Mouse (Mus musculus) bone marrow, adult 2 months (tissue): ENCODE measurements around the gene Plch2. TPM values are rescaled to one million over a fixed set of nuclear protein-coding genes. Genes with fewer than 3 reads are reported as not detected.

Experiments used
- H3K27ac ChIP-seq: fragments of 200-500 bp; 2 replicates; pipeline ENCODE4 v1.5.1; 2012; ENCODE audit warnings: low read depth, mild to moderate bottlenecking, control low read depth, inconsistent platforms, low read length; ENCODE audit not compliant: control insufficient read depth, poor library complexity, insufficient read depth
- H3K4me1 ChIP-seq: fragments of 200-500 bp; 2 replicates; pipeline ENCODE4 v1.6.1; 2011; ENCODE audit warnings: low read length; ENCODE audit not compliant: control insufficient read depth, insufficient read depth
- H3K4me3 ChIP-seq: fragments of 200-500 bp; replicated peaks from 2 replicates; pipeline ENCODE3; 2011; ENCODE audit warnings: mild to moderate bottlenecking, low read depth, low read length, control low read depth; ENCODE audit not compliant: control insufficient read depth
- CTCF ChIP-seq: fragments of 200-500 bp; IDR thresholded peaks from 2 replicates; pipeline ENCODE4 v1.5.1; 2011; ENCODE audit warnings: low read length, control low read depth; ENCODE audit not compliant: control insufficient read depth, insufficient read depth
- POLR2A ChIP-seq: fragments of 200-500 bp; IDR thresholded peaks from 2 replicates; pipeline ENCODE4 v1.6.1; 2011; ENCODE audit warnings: low read depth, mild to moderate bottlenecking, control low read depth, low read length, borderline replicate concordance; ENCODE audit not compliant: control insufficient read depth
- whole genome bisulfite sequencing: fragments of 180-500 bp; shearing (Covaris S2); methylation state at CpG from one replicate; pipeline ENCODE4 v1.1.7; 2018; 5-methylcytosine and 5-hydroxymethylcytosine counted together
- polyA plus RNA-seq: library from polyadenylated mRNA; stranded (reverse); fragments of >200 nt; gene quantifications from 2 replicates; pipeline ENCODE4 v1.2.4, GENCODE M21; 2011; ENCODE audit warnings: low replicate concordance; ENCODE audit not compliant: missing spikeins, insufficient read depth, insufficient read length

The Plch2 gene
- polyA plus RNA-seq, 1 experiment: not detected

- H3K4me3 ChIP-seq: no peak overlapping the region
- TF ChIP-seq CTCF (no peak), POLR2A (no peak)
- no peak overlapping the region for H3K27ac ChIP-seq
- no peaks in the 10 kb centered on the region for H3K4me1 ChIP-seq
- WGBS: 85% methylated on average over 3 of the region's 3 CpGs
Measured at GRCm38 (mm10) chr4:155005278-155005677, 51.3 kb downstream of the Plch2 start.

GRCm38 (mm10) chr4:154999379-154999778, 57.2 kb downstream of the Plch2 start:
- H3K27ac ChIP-seq: no peak overlapping the region
- H3K4me1 ChIP-seq: peaks cover 1% of the 10 kb centered on the region; the same call in 1 of the 2 replicates
- no peak overlapping the region for H3K4me3 ChIP-seq
- whole genome bisulfite sequencing: 14% methylated on average over 5 of the region's 5 CpGs
- no peak for TF ChIP-seq POLR2A
- no peak for TF ChIP-seq CTCF

- TF ChIP-seq POLR2A: no peak
- TF ChIP-seq CTCF: no peak
Measured at GRCm38 (mm10) chr4:154996572-154997154, 59.9 kb downstream of the Plch2 start.

GRCm38 (mm10) chr4:154994876-154995275, 61.7 kb downstream of the Plch2 start:
- WGBS: 77% methylated on average over 4 of the region's 4 CpGs
- TF ChIP-seq POLR2A (no peak), CTCF (no peak)
- Histone ChIP-seq H3K4me1 (peaks cover 1% of the 10 kb centered on the region; the same call in 1 of the 2 replicates), H3K27ac (no peak overlapping the region), H3K4me3 (no peak overlapping the region)

More at GRCm38 (mm10) chr4:154996572-154997154, 59.9 kb downstream of the Plch2 start:
- Histone ChIP-seq H3K4me1 (peaks cover 1% of the 10 kb centered on the region; the same call in 1 of the 2 replicates), H3K27ac (no peak overlapping the region), H3K4me3 (no peak overlapping the region)
- WGBS: 79% methylated on average over 8 of the region's 8 CpGs

GRCm38 (mm10) chr4:154986750-154987149, 69.8 kb downstream of the Plch2 start:
- no peak for TF ChIP-seq CTCF
- no peak for TF ChIP-seq POLR2A
- 89% methylated on average over 15 of the region's 15 CpGs for WGBS
- no peak overlapping the region for H3K27ac ChIP-seq
- H3K4me1 ChIP-seq: no peaks in the 10 kb centered on the region
- H3K4me3 ChIP-seq: no peak overlapping the region

GRCm38 (mm10) chr4:154986096-154986495, 70.5 kb downstream of the Plch2 start:
- 22% methylated on average over 17 of the region's 17 CpGs for WGBS
- H3K4me1 ChIP-seq: no peaks in the 10 kb centered on the region
- H3K4me3 ChIP-seq: no peak overlapping the region
- H3K27ac ChIP-seq: no peak overlapping the region; the same call in 1 of the 2 replicates
- TF ChIP-seq POLR2A: no peak
- TF ChIP-seq CTCF: peak; percentile 71

- no peaks in the 10 kb centered on the region for H3K4me1 ChIP-seq
- WGBS: 89% methylated on average over 5 of the region's 5 CpGs
- TF ChIP-seq POLR2A: no peak
- no peak for TF ChIP-seq CTCF
- no peak overlapping the region for H3K27ac ChIP-seq
- H3K4me3 ChIP-seq: no peak overlapping the region
Measured at GRCm38 (mm10) chr4:154985151-154985777, 71.3 kb downstream of the Plch2 start.

- no peak for TF ChIP-seq CTCF
- no peak for TF ChIP-seq POLR2A
- H3K4me3 ChIP-seq: no peak overlapping the region
- no peaks in the 10 kb centered on the region for H3K4me1 ChIP-seq
- H3K27ac ChIP-seq: no peak overlapping the region
- 43% methylated on average over 24 of the region's 24 CpGs for WGBS
Measured at GRCm38 (mm10) chr4:154983767-154984166, 72.8 kb downstream of the Plch2 start.
